Mouse (Mus musculus) megakaryocyte, embryonic 14.5 days (primary cell): Measurements from ENCODE around the gene Inpp4a.

Experiments used
- FLI1 ChIP-seq: IDR thresholded peaks from 2 replicates; pipeline ENCODE4 v1.6.1; 2012; ENCODE audit warnings: low read length, inconsistent platforms, mixed read lengths
- GATA1 ChIP-seq: IDR thresholded peaks from 3 replicates; pipeline ENCODE4 v1.6.1; 2012; ENCODE audit warnings: mixed read lengths, low read length, inconsistent platforms, borderline replicate concordance

DNA sequence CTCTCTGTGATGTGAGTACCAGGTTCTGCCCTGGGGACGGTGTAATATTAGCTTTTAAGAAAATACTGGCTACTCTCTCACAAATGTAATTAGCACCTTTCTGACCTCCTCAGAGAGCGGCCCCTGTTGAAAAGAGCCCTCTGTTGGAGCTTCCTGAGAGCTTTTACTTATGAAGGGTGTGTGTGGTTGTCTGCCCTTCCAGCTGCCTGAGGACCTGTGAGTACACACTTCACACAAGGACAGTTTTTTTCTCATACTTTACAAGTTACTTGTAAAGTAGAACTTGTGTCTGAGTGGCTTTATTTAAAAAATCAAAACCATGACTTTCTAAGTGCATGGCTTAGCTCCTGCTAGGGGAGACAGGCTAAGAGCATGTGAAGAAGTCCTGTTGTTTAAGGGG is 37.1 kb downstream of the Inpp4a start:
- TF ChIP-seq GATA1 = no peak
- no peak for TF ChIP-seq FLI1
